Mouse (Mus musculus) gastrocnemius, postnatal 10 days (tissue): ENCODE measurements around the gene Atp13a5. TPM values are rescaled to one million over a fixed set of nuclear protein-coding genes. Genes with fewer than 3 reads are reported as not detected.

Experiments used
- DNase-seq: peaks from one replicate; pipeline ENCODE4 v3.0.0; 2021; ENCODE audit warnings: mixed read lengths
- total RNA-seq, 2 experiments: library from RNA; stranded (reverse); gene quantifications; 2 replicates each; pipeline ENCODE4 v1.2.3; 2021

Atp13a5 gene
- total RNA-seq, 2 experiments from 2014 or later, result 3.0 to 3.4 TPM

- no peak for DNase-seq
These were observed 173.0 kb downstream of the Atp13a5 start for GRCm38 (mm10) chr16:29205581-29205980.

- DNase-seq, result no peak
These were observed 173.7 kb downstream of the Atp13a5 start for GRCm38 (mm10) chr16:29204875-29205274.

DNA sequence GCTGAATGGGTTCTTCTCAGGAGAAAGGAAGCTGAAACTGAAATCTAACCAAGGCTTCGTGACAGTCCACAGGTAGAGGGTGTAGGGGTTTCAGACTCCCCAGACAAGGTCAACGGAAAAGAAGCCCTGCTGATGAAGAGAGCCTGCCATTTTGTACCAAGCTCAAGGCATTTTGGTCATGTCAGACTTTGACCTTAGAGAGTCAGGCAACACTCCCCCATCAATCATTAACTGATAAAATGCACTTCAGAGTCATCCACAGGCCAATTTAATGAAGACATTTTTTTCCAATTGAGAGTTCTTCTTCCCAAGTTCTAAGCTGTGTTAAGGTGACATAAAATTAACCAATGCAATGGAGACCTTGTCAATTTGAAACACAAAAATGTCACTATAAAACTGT lies 177.4 kb downstream of the Atp13a5 start:
- no peak for DNase-seq

GRCm38 (mm10) chr16:29198461-29198860 lies 180.1 kb downstream of the Atp13a5 start:
- DNase-seq, result no peak

GRCm38 (mm10) chr16:29195156-29195555 lies 183.4 kb downstream of the Atp13a5 start:
- DNase-seq, result no peak

DNA sequence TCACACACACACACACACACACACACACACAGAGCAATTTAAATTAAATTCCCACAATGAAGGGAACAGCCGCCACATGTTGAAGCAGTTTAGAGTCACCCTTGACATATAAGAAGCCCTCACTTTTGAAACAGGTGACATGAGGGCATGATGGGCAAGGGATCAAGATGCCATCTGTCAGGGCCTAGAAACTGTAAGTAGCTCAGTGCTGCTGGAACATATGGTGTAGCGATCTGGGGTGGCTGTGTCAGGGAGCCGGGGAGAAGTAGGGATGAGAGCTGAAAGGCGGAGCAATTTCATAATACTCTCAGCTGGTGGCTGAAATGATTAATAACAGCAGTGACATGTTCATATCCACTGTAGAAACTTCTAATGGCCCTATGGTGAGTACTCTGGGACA lies 184.6 kb downstream of the Atp13a5 start:
- DNase-seq, result no peak

GRCm38 (mm10) chr16:29192911-29193310 lies 185.6 kb downstream of the Atp13a5 start:
- DNase-seq, result no peak

Other genes with a start within 250 kb of the Atp13a5 start
- gene Hrasls, start 169.0 kb downstream of the Atp13a5 start, total RNA-seq, result 10 to 100 TPM; 34.1 to 35.1 TPM
- gene Atp13a4, start 166.1 kb upstream of the Atp13a5 start, total RNA-seq, result not detected
- 10 to 100 TPM; 63.8 to 70.3 TPM for gene Opa1, start 200.6 kb upstream of the Atp13a5 start, total RNA-seq